Mouse (Mus musculus) hematopoietic stem cell, adult 5-6 weeks (primary cell): ENCODE measurements around the gene Cep152. TPM values are rescaled to one million over a fixed set of nuclear protein-coding genes. Genes with fewer than 3 reads are reported as not detected.

Experiments
- ATAC-seq, 2 experiments: fragments of 125-278 bp in 1 of 2; replicated peaks in 1 of 2; 2 replicates each; pipeline ENCODE4 v1.8.0; 2016 to 2017; ENCODE audit warnings: inconsistent platforms in 2 of 2, mild to moderate bottlenecking in 2 of 2, moderate number of reproducible peaks in 2 of 2, low read depth in 1 of 2, moderate TSS enrichment in 1 of 2; ENCODE audit not compliant: low FRiP score in 2 of 2, poor library complexity in 2 of 2, severe bottlenecking in 2 of 2, insufficient read depth in 1 of 2, low TSS enrichment in 1 of 2
- total RNA-seq: library from RNA; stranded (forward); fragments of 172-1452, 232-1000 nt; gene quantifications from 2 replicates; pipeline ENCODE4 v1.2.3, GENCODE M21; 2017

The Cep152 gene
- total RNA-seq: 19.8 and 20.1 TPM in 2 replicates

DNA sequence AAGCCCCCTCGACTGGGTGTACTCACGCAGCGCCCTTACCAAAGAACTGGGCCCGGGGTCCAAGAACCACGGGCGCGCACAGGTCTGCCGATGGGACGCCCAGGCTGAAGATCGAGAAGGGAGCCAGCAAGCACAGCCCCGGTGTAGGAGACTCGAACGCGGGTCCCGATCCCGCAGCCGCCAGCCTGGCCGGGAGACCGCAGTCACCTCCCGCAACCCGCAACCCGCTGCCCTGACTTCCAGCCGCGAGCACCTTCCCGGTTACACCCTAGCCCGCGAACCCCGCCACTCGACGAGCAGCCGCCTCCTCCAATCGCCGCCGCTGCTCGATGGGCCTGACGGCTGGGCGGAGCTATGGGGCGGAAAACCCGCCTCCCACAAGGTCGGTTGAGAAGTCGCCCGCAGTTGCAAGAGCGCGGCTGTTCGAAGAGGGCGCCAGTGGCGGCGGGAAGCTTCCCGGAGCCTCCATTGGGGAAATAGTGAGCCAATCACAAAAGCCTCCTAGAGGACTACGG lies at the start of gene Cep152:
TSS of gene Cep152 (minus strand) at position 277 of the 515 bp plus-strand sequence.
- ATAC-seq: peak; percentile 98 to 99

DNA sequence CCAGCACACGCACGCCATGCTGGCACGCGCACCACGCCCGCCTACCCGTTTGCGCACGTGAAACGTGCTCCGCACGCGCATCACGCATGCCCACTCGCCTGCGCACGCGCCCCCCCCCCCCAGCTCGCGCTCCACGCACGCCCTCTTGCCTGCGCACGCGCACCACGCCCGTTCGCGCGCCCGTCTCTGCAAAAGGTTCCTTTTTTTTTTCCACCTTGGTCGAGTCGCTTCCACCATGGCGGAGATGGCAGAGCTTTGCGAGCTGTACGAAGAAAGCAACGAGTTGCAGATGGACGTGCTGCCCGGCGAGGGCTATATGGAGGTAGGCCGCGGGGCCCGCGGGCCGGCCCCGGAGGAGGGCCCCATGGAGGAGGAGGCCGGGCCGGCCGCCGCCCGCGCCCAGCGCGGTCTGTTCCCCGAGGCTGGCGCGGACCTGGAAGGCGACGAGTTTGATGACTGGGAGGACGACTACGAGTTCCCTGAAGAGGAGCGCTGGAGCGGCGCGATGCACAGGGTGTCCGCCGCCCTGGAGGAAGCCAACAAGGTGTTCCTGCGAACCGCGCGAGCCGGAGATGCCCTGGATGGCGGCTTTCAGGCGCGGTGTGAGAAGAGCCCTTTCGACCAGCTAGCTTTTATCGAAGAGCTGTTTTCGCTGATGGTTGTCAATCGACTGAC lies 48.2 kb upstream of the Cep152 start, which contains the start of gene Eid1:
TSS of gene Eid1 (plus strand) at position 139 of the 675 bp plus-strand sequence.
- peak; percentile 39 to 86 for ATAC-seq

GRCm38 (mm10) chr2:125672568-125672956 lies 47.6 kb upstream of the Cep152 start:
- ATAC-seq: peak in 1 of 2 experiments; percentile 19; a peak in 1 of 4 replicates

DNA sequence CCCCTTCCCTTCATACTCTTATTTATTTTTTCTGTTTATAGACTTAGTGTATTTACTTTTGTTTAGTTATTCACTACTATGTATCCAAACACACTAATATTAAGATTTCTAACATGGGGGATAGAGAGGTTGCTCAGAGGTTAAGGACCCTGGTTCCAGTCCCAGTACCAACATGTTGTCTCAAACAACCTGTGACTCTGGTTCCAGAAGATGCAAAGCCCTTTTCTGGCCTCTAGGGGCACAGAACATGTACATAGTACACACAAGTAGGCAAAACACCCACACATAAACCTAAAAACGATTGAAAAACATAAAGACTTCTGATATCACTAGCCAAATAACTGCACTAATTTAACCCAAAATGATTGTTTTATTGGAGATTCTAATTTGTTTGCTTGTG lies 45.9 kb upstream of the Cep152 start:
- ATAC-seq: no peak

DNA sequence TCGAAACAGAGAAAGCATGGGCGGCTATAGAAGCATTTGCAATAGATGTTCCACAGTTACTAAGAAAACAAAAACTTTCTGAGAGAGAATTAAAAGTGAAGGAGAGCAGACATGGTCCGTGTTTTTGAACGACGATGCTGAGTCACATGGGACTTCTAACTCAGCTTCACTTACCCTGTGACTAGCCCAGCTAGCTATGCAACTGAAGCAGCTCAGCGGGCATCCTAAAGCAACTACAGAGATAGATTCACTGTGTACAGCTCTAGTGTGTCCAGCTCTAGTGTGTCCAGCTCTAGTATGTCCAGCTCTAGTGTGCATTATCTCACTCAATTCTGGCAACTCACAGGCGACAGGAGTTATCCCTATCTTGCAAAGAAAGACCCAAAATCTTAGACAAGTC lies 42.8 kb upstream of the Cep152 start:
- no peak for ATAC-seq

GRCm38 (mm10) chr2:125667184-125667583 lies 42.3 kb upstream of the Cep152 start:
- peak; percentile 90 to 94 for ATAC-seq

- no peak for ATAC-seq
These were observed 41.8 kb upstream of the Cep152 start for GRCm38 (mm10) chr2:125666668-125667067.

DNA sequence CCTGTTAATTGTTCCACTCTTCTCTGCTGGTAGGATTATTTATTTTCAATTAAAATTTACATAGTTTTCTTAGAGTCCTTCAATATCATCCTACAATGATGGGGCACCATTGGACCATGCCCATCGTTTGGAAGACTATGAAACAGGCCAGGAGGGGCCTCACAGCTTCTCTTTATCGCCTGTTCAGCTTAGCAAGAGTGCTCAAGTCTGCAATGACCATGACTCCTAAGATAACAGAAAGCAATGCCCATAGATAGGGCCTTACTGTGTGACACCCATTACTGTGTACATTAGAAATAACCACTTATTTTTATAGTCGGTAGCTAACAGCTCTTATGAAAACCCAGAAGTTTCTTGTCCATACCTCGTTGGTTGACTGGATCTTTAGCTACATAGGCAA lies 41.0 kb upstream of the Cep152 start:
- no peak for ATAC-seq

- ATAC-seq: no peak
These were observed 40.3 kb upstream of the Cep152 start for GRCm38 (mm10) chr2:125665213-125665612.

DNA sequence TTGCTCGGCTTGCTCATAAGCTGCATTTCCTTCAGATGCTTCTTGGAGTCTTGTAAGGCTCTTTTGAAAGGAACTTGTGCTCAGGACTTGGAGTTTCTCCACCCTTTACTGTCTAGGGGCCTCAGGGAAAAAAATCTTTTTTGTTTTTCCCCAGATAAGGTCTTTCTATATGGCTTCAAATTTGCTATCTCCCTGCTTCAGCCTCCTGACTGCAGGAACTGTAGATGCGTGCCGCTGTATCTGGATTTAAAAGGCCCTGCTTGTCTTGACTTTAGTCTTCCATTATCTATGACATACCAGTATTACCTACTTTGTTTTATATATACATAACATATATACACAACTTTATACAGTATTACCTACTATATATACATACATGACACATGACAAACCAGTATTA lies 37.6 kb upstream of the Cep152 start:
- no peak for ATAC-seq

DNA sequence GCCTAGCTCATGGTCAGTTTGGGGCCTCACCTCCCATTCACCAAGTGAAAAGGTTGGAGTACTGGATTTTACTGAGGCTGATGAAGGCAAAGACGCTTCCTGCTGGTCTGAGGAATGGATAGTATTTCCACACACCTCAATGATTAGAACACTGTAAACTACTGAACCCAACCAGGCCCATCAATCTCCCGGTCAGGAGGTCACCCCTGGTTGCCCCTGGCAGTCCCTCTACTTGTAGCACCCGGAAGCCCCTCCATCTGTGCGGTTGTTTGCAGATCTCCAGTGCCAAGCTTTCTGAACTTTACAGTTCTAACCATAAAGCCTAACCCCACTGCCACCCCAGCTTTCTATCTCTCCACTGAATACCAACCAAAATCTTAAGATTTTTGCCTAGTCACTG lies 36.2 kb upstream of the Cep152 start:
- no peak for ATAC-seq

DNA sequence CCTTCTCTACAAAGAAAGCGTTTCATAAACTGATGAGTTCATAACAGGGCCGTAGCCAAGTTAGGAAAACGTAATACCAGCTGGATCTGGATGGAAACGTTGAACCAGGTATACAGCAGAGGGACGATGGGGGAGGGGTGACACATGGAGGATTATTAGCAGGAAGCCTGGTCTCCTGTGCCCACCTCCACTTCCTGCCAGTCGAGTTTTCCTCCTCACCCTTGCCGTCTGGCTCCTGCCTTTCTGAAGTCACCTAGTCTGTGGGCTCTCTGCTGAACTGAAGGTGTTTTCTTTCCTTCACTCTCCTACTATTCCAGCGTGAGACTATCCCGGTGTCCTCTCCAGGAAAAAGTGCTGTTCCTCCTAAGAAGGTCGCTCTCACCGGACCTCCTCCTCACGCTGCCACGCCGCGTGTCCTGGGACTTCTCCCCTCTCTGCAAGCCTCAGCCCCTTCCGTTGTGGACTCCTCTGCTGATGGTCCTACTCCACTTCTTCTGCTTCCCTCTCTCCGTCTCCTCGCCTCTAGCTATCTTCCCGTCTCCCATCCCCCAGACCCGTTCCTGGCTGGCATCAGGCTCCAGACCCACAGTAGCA lies 35.7 kb upstream of the Cep152 start:
- 0 out of 4 replicates have a peak, but pooled peaks of 1 of the 2 experiments have one; percentile 9 for ATAC-seq

- ATAC-seq: peak; percentile 89 to 92
These were observed 35.1 kb upstream of the Cep152 start for GRCm38 (mm10) chr2:125659823-125660536.

DNA sequence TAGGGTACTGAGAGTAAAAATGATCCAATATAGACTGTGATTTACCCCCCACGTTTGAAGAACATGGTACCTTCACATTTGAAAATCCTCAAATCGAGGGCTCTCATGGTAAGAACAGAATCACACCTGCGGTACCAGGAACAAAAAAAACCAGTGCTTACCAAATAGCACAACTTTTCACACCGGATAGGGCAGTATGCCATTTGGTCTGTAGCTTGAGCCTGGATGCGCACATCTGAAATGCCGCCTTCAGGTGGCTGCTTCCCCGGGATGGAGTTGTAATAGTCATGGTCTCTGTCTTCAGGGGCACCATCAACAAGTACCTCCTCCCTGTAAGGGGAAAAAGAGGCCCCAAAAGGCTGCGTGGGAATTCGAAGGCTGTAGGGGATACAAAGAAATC lies 30.5 kb upstream of the Cep152 start:
- ATAC-seq: no peak

- no peak for ATAC-seq
These were observed 28.4 kb upstream of the Cep152 start for GRCm38 (mm10) chr2:125653286-125653685.

GRCm38 (mm10) chr2:125651563-125651962 lies 26.6 kb upstream of the Cep152 start:
- ATAC-seq: no peak

- ATAC-seq: no peak
These were observed 25.9 kb upstream of the Cep152 start for GRCm38 (mm10) chr2:125650742-125651352.

- no peak for ATAC-seq
These were observed 25.1 kb upstream of the Cep152 start for GRCm38 (mm10) chr2:125650038-125650437.
